Mouse (Mus musculus) heart, adult 2 months (tissue): ENCODE results near the gene Apol8. TPM values are rescaled to one million over a fixed set of nuclear protein-coding genes. Genes with fewer than 3 reads are reported as not detected.

Source experiments
- DNase-seq, 2 experiments: peaks; one replicate each; pipeline ENCODE4 v3.0.0; 2021
- H3K27ac ChIP-seq: fragments of 200-600 bp; 2 replicates; pipeline ENCODE4 v1.8.1; 2022
- H3K27me3 ChIP-seq: fragments of 200-500 bp; 2 replicates; pipeline ENCODE4 v1.6.1; 2012; ENCODE audit warnings: mild to moderate bottlenecking, low read length, inconsistent platforms, mixed read lengths; ENCODE audit not compliant: control insufficient read depth, insufficient read depth
- H3K36me3 ChIP-seq: fragments of 200-500 bp; 2 replicates; pipeline ENCODE4 v1.6.1; 2012; ENCODE audit warnings: low read length, inconsistent platforms; ENCODE audit not compliant: control insufficient read depth, insufficient read depth
- H3K4me1 ChIP-seq: fragments of 200-500 bp; 2 replicates; pipeline ENCODE4 v1.6.1; 2011; ENCODE audit warnings: low read length; ENCODE audit not compliant: control insufficient read depth, insufficient read depth
- H3K4me3 ChIP-seq: fragments of 200-600 bp; 2 replicates; pipeline ENCODE4 v1.8.1; 2022
- H3K79me2 ChIP-seq: fragments of 200-500 bp; replicated peaks from 2 replicates; pipeline ENCODE4 v1.6.1; 2012; ENCODE audit warnings: mild to moderate bottlenecking, inconsistent platforms, low read length, moderate library complexity, mixed read lengths; ENCODE audit not compliant: control insufficient read depth, insufficient read depth
- H3K9ac ChIP-seq: fragments of 200-500 bp; 2 replicates; pipeline ENCODE4 v1.6.1; 2012; ENCODE audit warnings: low read depth, mild to moderate bottlenecking, control low read depth, inconsistent platforms, low read length, mixed read lengths
- CTCF ChIP-seq: fragments of 200-600 bp; IDR thresholded peaks from 2 replicates; pipeline ENCODE4 v1.8.1; 2022; ENCODE audit warnings: antibody characterized with exemption, mild to moderate bottlenecking, moderate library complexity
- EP300 ChIP-seq: fragments of 200-500 bp; IDR thresholded peaks from 2 replicates; pipeline ENCODE4 v1.6.1; 2011; ENCODE audit warnings: low read depth, low read length, control low read depth; ENCODE audit not compliant: insufficient read depth
- POLR2A ChIP-seq: fragments of 200-500 bp; IDR thresholded peaks from 2 replicates; pipeline ENCODE4 v1.6.1; 2011; ENCODE audit warnings: mild to moderate bottlenecking, low read depth, low read length, control low read depth; ENCODE audit not compliant: insufficient read depth
- WGBS: fragments of 180-500 bp; shearing (Covaris S2); methylation state at CpG from one replicate; pipeline ENCODE4 v1.1.7; 2018; 5-methylcytosine and 5-hydroxymethylcytosine counted together
- intact Hi-C: fragments of 180-260 bp; cut with DNase I; formaldehyde crosslinking; loops from one replicate; pipeline ENCODE4 v1.15.1; 2025
- polyA plus RNA-seq: library from polyadenylated mRNA; depleted of rRNA; stranded (reverse); fragments of >200 nt; gene quantifications from 2 replicates; pipeline ENCODE4 v1.2.3, GENCODE M21; 2012
- total RNA-seq, 2 experiments: library from RNA; stranded (reverse); gene quantifications; 2 replicates each; pipeline ENCODE4 v1.2.3; 2021

The Apol8 gene
- total and polyA plus RNA-seq, 3 experiments: 0.55 TPM; not detected in 2

- intact Hi-C loops: loop anchor here (5.0 kb wide), 1 partner anchor 156 kb away; no protein-coding TSS in a partner anchor
- 87% methylated on average over 7 of the region's 7 CpGs for WGBS
Observed at GRCm38 (mm10) chr15:77761083-77761482, 4.3 kb upstream of the Apol8 start.

GRCm38 (mm10) chr15:77760037-77760436, 3.2 kb upstream of the Apol8 start:
- H3K36me3 ChIP-seq: no peaks in the 10 kb centered on the region
- H3K4me3 ChIP-seq: no peak overlapping the region
- intact Hi-C loops: loop anchor here (5.0 kb wide), 1 partner anchor 157 kb away; no protein-coding TSS in a partner anchor

More at GRCm38 (mm10) chr15:77761083-77761482, 4.3 kb upstream of the Apol8 start:
- H3K79me2 ChIP-seq: no peaks in the 10 kb centered on the region
- peaks cover 9% of the 10 kb centered on the region for H3K4me1 ChIP-seq
- H3K4me3 ChIP-seq: no peak overlapping the region
- no peak overlapping the region for H3K27ac ChIP-seq
- DNase-seq: no peak
- no peaks in the 10 kb centered on the region for H3K27me3 ChIP-seq
- TF ChIP-seq POLR2A: no peak
- no peak for TF ChIP-seq CTCF
- TF ChIP-seq EP300: no peak
- H3K36me3 ChIP-seq: peaks cover 3% of the 10 kb centered on the region
- H3K9ac ChIP-seq: no peak overlapping the region

GRCm38 (mm10) chr15:77757586-77758226, 903 bp upstream of the Apol8 start:
- no peaks in the 10 kb centered on the region for H3K36me3 ChIP-seq
- H3K79me2 ChIP-seq: no peaks in the 10 kb centered on the region
- no peak overlapping the region for H3K4me3 ChIP-seq
- intact Hi-C loops: no loop called here
- TF ChIP-seq CTCF: peak; percentile 42
- TF ChIP-seq EP300: no peak
- DNase-seq: no peak
- no peaks in the 10 kb centered on the region; the same call in 1 of the 2 replicates for H3K4me1 ChIP-seq
- no peak overlapping the region for H3K9ac ChIP-seq
- 80% methylated on average over 4 of the region's 4 CpGs for WGBS
- no peaks in the 10 kb centered on the region for H3K27me3 ChIP-seq
- H3K27ac ChIP-seq: no peak overlapping the region

More at GRCm38 (mm10) chr15:77760037-77760436, 3.2 kb upstream of the Apol8 start:
- Histone ChIP-seq H3K27ac (no peak overlapping the region), H3K27me3 (no peaks in the 10 kb centered on the region), H3K4me1 (peaks cover 5% of the 10 kb centered on the region), H3K79me2 (no peaks in the 10 kb centered on the region), H3K9ac (no peak overlapping the region)
- TF ChIP-seq POLR2A: no peak
- TF ChIP-seq EP300: no peak
- no peak for TF ChIP-seq CTCF
- no peak for DNase-seq
- 94% methylated on average over 16 of the region's 16 CpGs for WGBS

- Histone ChIP-seq H3K4me3 (no peak overlapping the region), H3K36me3 (no peaks in the 10 kb centered on the region), H3K9ac (no peak overlapping the region), H3K27me3 (no peaks in the 10 kb centered on the region), H3K4me1 (no peaks in the 10 kb centered on the region; the same call in 1 of the 2 replicates), H3K27ac (no peak overlapping the region), H3K79me2 (no peaks in the 10 kb centered on the region)
- TF ChIP-seq EP300 (no peak), CTCF (no peak), POLR2A (no peak)
- intact Hi-C loops: no loop called here
- no peak for DNase-seq
- 65% methylated on average over 2 of the region's 2 CpGs for WGBS
Observed at GRCm38 (mm10) chr15:77756081-77756480, 722 bp downstream of the Apol8 start.

- no peaks in the 10 kb centered on the region for H3K79me2 ChIP-seq
- intact Hi-C loops: no loop called here
- no peak overlapping the region for H3K9ac ChIP-seq
- no peak overlapping the region for H3K27ac ChIP-seq
- TF ChIP-seq POLR2A (no peak), CTCF (no peak), EP300 (no peak)
- no peaks in the 10 kb centered on the region; the same call in 1 of the 2 replicates for H3K4me1 ChIP-seq
- H3K36me3 ChIP-seq: no peaks in the 10 kb centered on the region
- 70% methylated on average over 2 of the region's 2 CpGs for WGBS
- DNase-seq: no peak
- no peaks in the 10 kb centered on the region for H3K27me3 ChIP-seq
- no peak overlapping the region for H3K4me3 ChIP-seq
Observed at GRCm38 (mm10) chr15:77755132-77755531, 1.7 kb downstream of the Apol8 start.

GRCm38 (mm10) chr15:77752443-77752842, 4.4 kb downstream of the Apol8 start:
- TF ChIP-seq CTCF (no peak), POLR2A (no peak), EP300 (no peak)
- H3K27me3 ChIP-seq: no peaks in the 10 kb centered on the region
- intact Hi-C loops: no loop called here
- no peaks in the 10 kb centered on the region; the same call in 1 of the 2 replicates for H3K4me1 ChIP-seq
- H3K36me3 ChIP-seq: no peaks in the 10 kb centered on the region
- DNase-seq: no peak
- no peak overlapping the region for H3K4me3 ChIP-seq
- no peak overlapping the region for H3K9ac ChIP-seq
- H3K79me2 ChIP-seq: no peaks in the 10 kb centered on the region
- H3K27ac ChIP-seq: no peak overlapping the region
- WGBS: 39% methylated on average over 11 of the region's 11 CpGs
